Mouse (Mus musculus) adrenal gland, adult 18-20 months (tissue): ENCODE measurements around the gene Tmed1. TPM values are rescaled to one million over a fixed set of nuclear protein-coding genes. Genes with fewer than 3 reads are reported as not detected.
"Not testable (repeated sequence)": the region's sequence is repeated elsewhere in the genome, so short reads cannot be mapped to it uniquely, and the experiment has no call there.

Experiments
- DNase-seq, 2 experiments: peaks; one replicate each; pipeline ENCODE4 v3.0.0; 2021 to 2022; ENCODE audit warnings: low spot score in 2 of 2
- long read RNA-seq, 2 experiments: library from polyadenylated mRNA; stranded (forward); transcript quantifications; one replicate each; pipeline ENCODE4 v2.0.0; 2021
- total RNA-seq, 2 experiments: library from RNA; stranded (reverse); gene quantifications; 1 replicate in 1 of 2; 2 replicates in 1 of 2; pipeline ENCODE4 v1.2.3; 2021

Gene Tmed1
- 10 to 100 TPM; 25.6 to 28.8 TPM for total RNA-seq
- long read RNA-seq, experiment 1, transcript Tmed1-201 (4 exons, 1,378 nt): major isoform, 28 of 34 reads
- long read RNA-seq, experiment 1, partial matches to known transcripts: 1 of 34 reads
- long read RNA-seq, experiment 1, other reads (novel, unspliced or antisense): 0 of 34 reads
- long read RNA-seq, experiment 2, transcript Tmed1-201 (4 exons, 1,378 nt): major isoform, 80 of 94 reads
- long read RNA-seq, experiment 2, partial matches to known transcripts: 2 of 94 reads
- long read RNA-seq, experiment 2, other reads (novel, unspliced or antisense): 5 of 94 reads

GRCm38 (mm10) chr9:21509772-21510688, at the start of gene Tmed1:
Gene Tmed1 (minus strand): TSS chr9:21510252.
- peak; percentile 93 to 94 for DNase-seq

GRCm38 (mm10) chr9:21559151-21559550, 49.1 kb upstream of the Tmed1 start:
- no peak for DNase-seq

GRCm38 (mm10) chr9:21558366-21558765, 48.3 kb upstream of the Tmed1 start:
- DNase-seq: no peak

- DNase-seq: no peak
Measured at GRCm38 (mm10) chr9:21557556-21557955, 47.5 kb upstream of the Tmed1 start.

- DNase-seq: no peak
Measured at GRCm38 (mm10) chr9:21556996-21557395, 46.9 kb upstream of the Tmed1 start.

- DNase-seq: no peak
Measured at GRCm38 (mm10) chr9:21555198-21555742, 45.2 kb upstream of the Tmed1 start.

- DNase-seq: no peak
Measured at GRCm38 (mm10) chr9:21553607-21554273, 43.7 kb upstream of the Tmed1 start.

GRCm38 (mm10) chr9:21551049-21551448, 41.0 kb upstream of the Tmed1 start:
- no peak for DNase-seq

GRCm38 (mm10) chr9:21547075-21547941, 37.3 kb upstream of the Tmed1 start:
- peak in 1 of 2 experiments; percentile 35 for DNase-seq

GRCm38 (mm10) chr9:21546789-21547074, 36.7 kb upstream of the Tmed1 start, which contains the start of gene Carm1:
Gene Carm1 (plus strand): TSS chr9:21546894.
- peak in 1 of 2 experiments; percentile 66 for DNase-seq

GRCm38 (mm10) chr9:21545916-21546788, 36.1 kb upstream of the Tmed1 start:
- DNase-seq: peak; percentile 99

- DNase-seq: no peak
Measured at GRCm38 (mm10) chr9:21545351-21545915, 35.4 kb upstream of the Tmed1 start.

- DNase-seq: not testable (repeated sequence)
Measured at GRCm38 (mm10) chr9:21542001-21542400, 31.9 kb upstream of the Tmed1 start.

- DNase-seq: no peak
Measured at GRCm38 (mm10) chr9:21539981-21540753, 30.1 kb upstream of the Tmed1 start.

GRCm38 (mm10) chr9:21537009-21537408, 27.0 kb upstream of the Tmed1 start:
- no peak for DNase-seq

- DNase-seq: no peak
Measured at GRCm38 (mm10) chr9:21536501-21536900, 26.4 kb upstream of the Tmed1 start.

- no peak for DNase-seq
Measured at GRCm38 (mm10) chr9:21527917-21528324, 17.9 kb upstream of the Tmed1 start.

- no peak for DNase-seq
Measured at GRCm38 (mm10) chr9:21527100-21527801, 17.2 kb upstream of the Tmed1 start.
